In the genomic region with DNA sequence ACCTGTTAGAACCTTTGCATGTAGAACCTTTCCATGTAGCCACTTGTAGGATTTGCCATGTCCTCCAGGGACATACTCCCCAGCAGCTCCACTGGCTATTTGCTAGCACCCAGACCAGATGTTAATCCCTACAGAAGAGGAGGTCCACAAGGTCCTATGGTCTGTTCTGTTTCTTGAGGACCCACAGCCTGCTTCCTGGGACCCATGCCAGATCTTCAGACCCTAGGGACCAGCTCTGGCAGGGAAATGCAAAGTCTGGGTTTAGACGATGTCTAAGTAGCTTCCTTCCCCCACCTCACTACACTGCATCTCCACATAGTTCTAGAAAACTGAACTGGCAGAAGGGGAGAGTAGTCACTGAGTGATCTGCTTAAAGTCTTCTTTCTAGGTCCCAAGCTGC, we compare ENCODE assay signal across 16 mouse cellular contexts. TPM values are rescaled to one million over a fixed set of nuclear protein-coding genes. Genes with fewer than 3 reads are reported as not detected.
A peak's percentile ranks its signal among the peaks of the same experiment; 100 is the strongest.
DNase-seq lines count a peak whose midpoint lies in the region; ATAC-seq and TF ChIP-seq lines count a peak whose summit lies in the region.
"Had no signal": no experiment of that assay in that cellular context is flagged by ENCODE, and none has a peak within 500 bp of the region (broad histone marks: within the 10 kb centered on the region; RNA-seq: fewer than 3 reads in every experiment).

No protein-coding gene starts in this region.

- peaks cover 29% of the 10 kb centered on the region for H3K4me1 ChIP-seq in kidney, embryonic 16.5 days (ENCODE audit: insufficient read depth, low read length)
- 0 out of 2 replicates have a peak, but pooled peaks cover 3% of the 10 kb centered on the region for H3K4me1 ChIP-seq in intestine, postnatal 0 days (replicated peaks; ENCODE audit: control insufficient read depth, insufficient read depth, low read length)

- H3K9ac ChIP-seq in kidney, embryonic 16.5 days (replicated peaks; ENCODE audit: low read length) = no peak overlapping the region
- no peak overlapping the region for H3K9ac ChIP-seq in intestine, postnatal 0 days (ENCODE audit: low read depth, low read length)

- H3K36me3 ChIP-seq in kidney, embryonic 16.5 days (ENCODE audit: insufficient read depth, low read length) = no peaks in the 10 kb centered on the region
- H3K36me3 ChIP-seq in intestine, postnatal 0 days (ENCODE audit: control insufficient read depth, insufficient read depth) = no peaks in the 10 kb centered on the region
- H3K36me3 ChIP-seq: hindbrain, embryonic 10.5 days; midbrain, embryonic 10.5 days had no signal

- H3K4me2 ChIP-seq in kidney, embryonic 16.5 days (replicated peaks; ENCODE audit: low read depth, low read length) = no peak overlapping the region
- H3K4me2 ChIP-seq in intestine, postnatal 0 days (replicated peaks; ENCODE audit: low read depth) = no peak overlapping the region
- H3K4me2 ChIP-seq: liver, embryonic 11.5 days had no signal

- no peaks in the 10 kb centered on the region for H3K9me3 ChIP-seq in kidney, embryonic 16.5 days (ENCODE audit: low read length)
- no peaks in the 10 kb centered on the region for H3K9me3 ChIP-seq in intestine, postnatal 0 days (ENCODE audit: control insufficient read depth)
- H3K9me3 ChIP-seq: hindbrain, embryonic 10.5 days; midbrain, embryonic 10.5 days had no signal

- no peak overlapping the region for H3K27ac ChIP-seq in kidney, embryonic 16.5 days (ENCODE audit: low read length)
- H3K27ac ChIP-seq in intestine, postnatal 0 days (ENCODE audit: low read depth, low read length) = no peak overlapping the region
- H3K27ac ChIP-seq: hindbrain, embryonic 10.5 days; midbrain, embryonic 10.5 days had no signal

- H3K4me3 ChIP-seq in kidney, embryonic 16.5 days (ENCODE audit: low read length) = no peak overlapping the region
- H3K4me3 ChIP-seq in intestine, postnatal 0 days (ENCODE audit: low read depth, low read length) = no peak overlapping the region
- H3K4me3 ChIP-seq: hindbrain, embryonic 10.5 days; midbrain, embryonic 10.5 days had no signal

- ATAC-seq in kidney, embryonic 16.5 days (ENCODE audit: low FRiP score, low TSS enrichment) = no peak
- ATAC-seq in monocyte, adult 5-6 weeks (replicated peaks; ENCODE audit: insufficient number of reproducible peaks, low FRiP score, low TSS enrichment, poor library complexity, severe bottlenecking) = no peak
- no peak for ATAC-seq in intestine, postnatal 0 days
- ATAC-seq: activated CD4-positive, CD25-positive, alpha-beta regulatory T cell, adult 4 months; intestine, embryonic 16.5 days had no signal

- no peaks in the 10 kb centered on the region for H3K27me3 ChIP-seq in kidney, embryonic 16.5 days (ENCODE audit: insufficient read depth, low read length)
- no peaks in the 10 kb centered on the region for H3K27me3 ChIP-seq in intestine, postnatal 0 days (replicated peaks; ENCODE audit: control insufficient read depth, insufficient read depth, low read length)

- TF ChIP-seq CTCF in intestine, postnatal 0 days (IDR thresholded peaks at IDR 0.05; ENCODE audit: low read depth) = no peak

- 50% methylated on average over 1 of the region's 1 CpGs for WGBS in kidney, embryonic 16.5 days
- WGBS in intestine, postnatal 0 days = 56% methylated on average over 1 of the region's 1 CpGs

- peak; percentile 28 for DNase-seq in adrenal gland, postnatal 10 days
- no peak for DNase-seq in adrenal gland, adult 8-10 months
- peak; percentile 49 for DNase-seq in kidney, adult 11 months
- peak; percentile 61 for DNase-seq in NIH3T3 (ENCODE audit: low read depth)
- peak; percentile 29 to 47 for DNase-seq in kidney, postnatal 36 days
- DNase-seq: thymus, adult 18-20 months had no signal

RNA-seq across cellular contexts. Expression of a gene that starts 32.3 kb away (rescaled TPM):
- total RNA-seq in adrenal gland, postnatal 10 days (2021) = under 1 TPM; 0.66 to 0.94 TPM
- total RNA-seq in adrenal gland, adult 8-10 months (2022) = under 1 TPM in 3 of 4 experiments, not detected in 1; 0.14 to 0.30 (median 0.23) TPM
- 1.0 and 3.4 TPM in 2 replicates for polyA plus RNA-seq in kidney, embryonic 16.5 days (2015; fragmentation: Nextera tagmentation; extraction: Ambion mirVana)
- total RNA-seq in monocyte, adult 5-6 weeks (2017) = 0.38 TPM in 1 of 3 replicates, not detected in the others
- polyA plus RNA-seq in intestine, postnatal 0 days (2015; fragmentation: Nextera tagmentation; extraction: Ambion mirVana) = 1.6 and 1.9 TPM in 2 replicates
- polyA plus RNA-seq: activated CD4-positive, CD25-positive, alpha-beta regulatory T cell, adult 4 months had no signal

RNA-seq across cellular contexts. Expression of a gene that starts 57.9 kb away (rescaled TPM):
- total RNA-seq in adrenal gland, postnatal 10 days (2021) = not detected
- not detected for total RNA-seq in adrenal gland, adult 8-10 months (2022)
- polyA plus RNA-seq in kidney, embryonic 16.5 days (2015; fragmentation: Nextera tagmentation; extraction: Ambion mirVana) = not detected in 2 replicates
- not detected in 3 replicates for total RNA-seq in monocyte, adult 5-6 weeks (2017)
- not detected in 2 replicates for polyA plus RNA-seq in intestine, postnatal 0 days (2015; fragmentation: Nextera tagmentation; extraction: Ambion mirVana)
- total RNA-seq: left cerebral cortex, adult 8-10 months had no signal
- polyA plus RNA-seq: activated CD4-positive, CD25-positive, alpha-beta regulatory T cell, adult 4 months; cortical plate, adult 2 months; intestine, embryonic 16.5 days; liver, embryonic 11.5 days; midbrain, embryonic 10.5 days had no signal
